Mouse (Mus musculus) heart, postnatal 0 days (tissue): Measurements from ENCODE around the gene 4932438H23Rik. TPM values are rescaled to one million over a fixed set of nuclear protein-coding genes. Genes with fewer than 3 reads are reported as not detected.
A peak's percentile ranks its signal among the peaks of the same experiment; 100 is the strongest.

ENCODE experiments used
- ATAC-seq: fragments of 200-750 bp; cut with Nextera tagmentation; 2 replicates; pipeline ENCODE4 v1.8.0; 2017; ENCODE audit warnings: low read depth, moderate number of reproducible peaks, moderate library complexity; ENCODE audit not compliant: insufficient read depth
- DNase-seq: peaks from one replicate; pipeline ENCODE4 v3.0.0-alpha.2; 2016; ENCODE audit warnings: low spot score
- H3K27ac ChIP-seq: fragments of 300-500 bp; sonication (generic); 2 replicates; pipeline ENCODE4 v1.5.1; 2014; ENCODE audit warnings: low read depth, mild to moderate bottlenecking
- H3K27me3 ChIP-seq: fragments of 300-500 bp; sonication (generic); 2 replicates; pipeline ENCODE4 v1.6.1; 2014; ENCODE audit warnings: low read length, mixed read lengths; ENCODE audit not compliant: control insufficient read depth, insufficient read depth
- H3K36me3 ChIP-seq: fragments of 300-500 bp; sonication (generic); replicated peaks from 2 replicates; pipeline ENCODE4 v1.6.1; 2014; ENCODE audit warnings: low read length, mixed read lengths; ENCODE audit not compliant: control insufficient read depth, insufficient read depth
- H3K4me1 ChIP-seq: fragments of 300-500 bp; sonication (generic); 2 replicates; pipeline ENCODE4 v1.6.1; 2014; ENCODE audit warnings: antibody characterized with exemption; ENCODE audit not compliant: control insufficient read depth, insufficient read depth
- H3K4me2 ChIP-seq: fragments of 300-500 bp; sonication (generic); 2 replicates; pipeline ENCODE4 v1.6.1; 2014; ENCODE audit warnings: low read depth, mild to moderate bottlenecking, low read length, moderate library complexity
- H3K4me3 ChIP-seq: fragments of 300-500 bp; sonication (generic); 2 replicates; pipeline ENCODE4 v1.5.1; 2014; ENCODE audit warnings: low read depth, low read length
- H3K9ac ChIP-seq: fragments of 300-500 bp; sonication (generic); replicated peaks from 2 replicates; pipeline ENCODE4 v1.6.1; 2014; ENCODE audit warnings: low read depth, low read length, mixed read lengths
- H3K9me3 ChIP-seq: fragments of 300-500 bp; sonication (generic); replicated peaks from 2 replicates; pipeline ENCODE4 v1.6.1; 2016; ENCODE audit warnings: low read length; ENCODE audit not compliant: control insufficient read depth
- CTCF ChIP-seq: IDR thresholded peaks from 2 replicates; pipeline ENCODE4 v1.5.1; 2016; ENCODE audit warnings: antibody characterized with exemption, control low read depth, low read depth
- EP300 ChIP-seq: IDR thresholded peaks from 2 replicates; pipeline ENCODE4 v1.6.1; 2016; ENCODE audit warnings: antibody characterized with exemption, low read depth
- WGBS: fragments of 180-500 bp; shearing (Covaris S2); extraction: QIAGEN DNeasy Blood & Tissue Kit; methylation state at CpG from one replicate; pipeline ENCODE4 v1.1.7; 2014; 5-methylcytosine and 5-hydroxymethylcytosine counted together
- polyA plus RNA-seq: library from polyadenylated mRNA; unstranded; fragments of >200 nt; fragmentation: Nextera tagmentation; extraction: Ambion mirVana; gene quantifications from 2 replicates; pipeline ENCODE4 v1.2.1, GENCODE M21; 2015
- total RNA-seq: library from RNA; depleted of rRNA; stranded (reverse); fragments of >200 nt; gene quantifications from 2 replicates; pipeline ENCODE4 v1.2.3, GENCODE M21; 2014; ENCODE audit warnings: low replicate concordance; rRNA removed

The 4932438H23Rik gene
- total RNA-seq (0.11 TPM in 1 of 2 replicates, not detected in the other), polyA plus RNA-seq (0.05 and 0.14 TPM in 2 replicates)

DNA sequence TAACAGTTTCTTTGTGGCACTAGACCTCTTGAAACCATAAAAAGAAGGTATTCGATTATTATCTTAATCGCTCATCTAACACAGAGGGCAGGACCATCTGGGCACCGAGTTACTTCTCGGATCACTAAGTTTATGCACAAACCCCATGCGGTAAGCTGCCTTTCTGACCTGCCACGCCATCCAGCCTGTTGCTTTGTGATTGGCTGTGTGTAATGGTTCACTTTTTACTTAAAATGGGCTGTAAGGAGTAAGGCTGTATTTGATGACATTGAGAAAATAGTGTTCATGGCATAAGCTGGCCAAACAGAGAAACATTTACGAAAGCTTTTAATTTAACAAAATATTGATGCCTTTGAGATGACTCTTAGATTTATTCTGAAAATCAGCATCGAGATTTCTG lies at the start of gene 4932438H23Rik:
4932438H23Rik (minus strand) TSS at position 101 of the 400 bp plus-strand sequence.
- TF ChIP-seq EP300, result no peak
- TF ChIP-seq CTCF, result no peak
- ATAC-seq, result no peak
- DNase-seq, result no peak
- WGBS, result 86% methylated on average over 8 of the region's 8 CpGs
- H3K27me3 ChIP-seq, result no peaks in the 10 kb centered on the region
- H3K9ac ChIP-seq, result no peak within 1 kb of the TSS
- no peaks in the 10 kb centered on the region for H3K4me1 ChIP-seq
- H3K27ac ChIP-seq, result no peak within 1 kb of the TSS
- H3K4me2 ChIP-seq, result no peak within 1 kb of the TSS
- no peaks in the 10 kb centered on the region for H3K9me3 ChIP-seq
- no peaks in the 10 kb centered on the region for H3K36me3 ChIP-seq
- no peak within 1 kb of the TSS for H3K4me3 ChIP-seq

DNA sequence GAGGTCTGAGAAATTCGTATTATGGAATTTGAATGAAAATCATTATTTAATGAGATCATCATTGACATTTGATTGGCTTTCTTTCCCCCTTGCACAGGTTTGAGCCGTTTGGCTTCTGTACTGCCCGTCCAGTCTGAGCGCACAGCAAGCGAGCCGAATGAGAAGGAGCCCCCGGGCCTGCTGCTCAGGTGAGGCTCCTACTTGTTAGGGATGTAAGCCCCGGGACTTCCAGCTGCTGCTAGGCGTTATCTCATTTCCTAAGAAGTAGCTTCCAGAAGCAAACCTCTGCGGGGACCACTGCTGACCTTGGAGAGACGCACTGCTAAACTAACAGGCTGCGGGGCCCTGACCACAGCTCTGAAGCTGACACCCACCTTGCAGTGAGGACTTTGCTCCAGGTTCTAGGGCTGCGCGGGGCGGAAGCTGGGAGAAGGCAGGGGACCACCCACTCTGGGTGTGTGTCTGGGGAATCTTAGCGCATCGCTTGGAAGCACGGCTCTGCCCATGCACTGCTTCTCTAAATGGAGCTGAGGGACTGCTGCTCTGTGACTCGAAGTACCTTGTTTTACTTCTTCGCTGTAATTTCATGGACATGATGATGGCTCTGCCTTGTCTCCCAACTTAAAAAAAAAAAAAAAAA lies 46.2 kb upstream of the 4932438H23Rik start:
- no peak for TF ChIP-seq CTCF
- no peak for TF ChIP-seq EP300
- Histone ChIP-seq H3K4me1 (no peaks in the 10 kb centered on the region), H3K4me2 (no peak overlapping the region), H3K4me3 (no peak overlapping the region), H3K27me3 (peaks cover 20% of the 10 kb centered on the region; the same call in 1 of the 2 replicates), H3K27ac (no peak overlapping the region), H3K9ac (no peak overlapping the region), H3K9me3 (no peaks in the 10 kb centered on the region; the same call in 1 of the 2 replicates), H3K36me3 (no peaks in the 10 kb centered on the region)
- DNase-seq (no peak), ATAC-seq (no peak)
- 43% methylated on average over 20 of the region's 20 CpGs for WGBS

DNA sequence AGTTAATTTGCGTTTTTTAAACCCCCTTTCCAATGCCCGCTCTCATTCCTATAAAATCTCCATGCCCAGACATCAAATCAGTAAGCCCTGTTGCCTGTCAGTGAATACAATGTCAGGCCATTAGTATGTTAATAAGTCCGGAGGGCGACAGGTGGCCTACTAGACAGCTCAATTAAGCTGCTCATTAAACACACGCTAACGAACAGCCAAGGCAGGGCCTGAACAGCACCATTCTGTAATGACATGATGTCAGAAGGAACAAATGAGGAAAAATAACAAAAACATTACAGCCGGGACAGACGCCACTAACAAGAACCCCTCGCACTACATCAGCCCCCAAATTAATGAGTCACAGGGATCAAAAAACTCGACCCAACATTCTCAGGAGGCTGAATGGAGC lies 45.5 kb upstream of the 4932438H23Rik start:
- H3K9me3 ChIP-seq, result no peaks in the 10 kb centered on the region; the same call in 1 of the 2 replicates
- no peak overlapping the region for H3K4me2 ChIP-seq
- DNase-seq (no peak), ATAC-seq (no peak)
- no peak overlapping the region for H3K27ac ChIP-seq
- peaks cover 20% of the 10 kb centered on the region; the same call in 1 of the 2 replicates for H3K27me3 ChIP-seq
- no peaks in the 10 kb centered on the region for H3K36me3 ChIP-seq
- H3K9ac ChIP-seq, result no peak overlapping the region
- 46% methylated on average over 10 of the region's 10 CpGs for WGBS
- TF ChIP-seq EP300, result no peak
- no peak for TF ChIP-seq CTCF
- H3K4me1 ChIP-seq, result no peaks in the 10 kb centered on the region
- H3K4me3 ChIP-seq, result no peak overlapping the region

DNA sequence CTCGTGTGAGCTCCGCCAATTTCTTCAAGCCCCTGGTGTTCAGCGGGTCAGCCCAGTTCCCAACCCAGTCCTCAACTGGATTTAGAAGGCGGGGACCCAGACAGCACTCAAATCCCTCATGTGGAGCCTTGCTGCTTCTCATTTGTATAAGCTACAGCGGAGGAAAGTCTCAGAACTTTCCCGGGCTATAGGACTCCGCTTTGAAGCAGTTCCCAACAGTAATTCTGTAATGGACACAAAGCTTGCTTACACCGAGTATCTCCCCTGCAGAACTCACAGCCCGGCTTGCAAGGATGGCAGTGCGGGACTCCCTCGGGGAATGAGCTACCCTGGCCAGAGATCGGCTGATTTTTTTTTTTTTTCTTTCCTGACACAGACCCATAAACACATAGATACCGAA lies 45.1 kb upstream of the 4932438H23Rik start:
- Histone ChIP-seq H3K9me3 (no peaks in the 10 kb centered on the region; the same call in 1 of the 2 replicates), H3K4me2 (peak overlapping the region; percentile 37), H3K4me3 (no peak overlapping the region), H3K36me3 (no peaks in the 10 kb centered on the region), H3K27ac (no peak overlapping the region), H3K27me3 (peaks cover 20% of the 10 kb centered on the region; the same call in 1 of the 2 replicates), H3K4me1 (no peaks in the 10 kb centered on the region), H3K9ac (no peak overlapping the region)
- 14% methylated on average over 13 of the region's 13 CpGs for WGBS
- TF ChIP-seq EP300, result no peak
- no peak for TF ChIP-seq CTCF
- DNase-seq (no peak), ATAC-seq (no peak)

DNA sequence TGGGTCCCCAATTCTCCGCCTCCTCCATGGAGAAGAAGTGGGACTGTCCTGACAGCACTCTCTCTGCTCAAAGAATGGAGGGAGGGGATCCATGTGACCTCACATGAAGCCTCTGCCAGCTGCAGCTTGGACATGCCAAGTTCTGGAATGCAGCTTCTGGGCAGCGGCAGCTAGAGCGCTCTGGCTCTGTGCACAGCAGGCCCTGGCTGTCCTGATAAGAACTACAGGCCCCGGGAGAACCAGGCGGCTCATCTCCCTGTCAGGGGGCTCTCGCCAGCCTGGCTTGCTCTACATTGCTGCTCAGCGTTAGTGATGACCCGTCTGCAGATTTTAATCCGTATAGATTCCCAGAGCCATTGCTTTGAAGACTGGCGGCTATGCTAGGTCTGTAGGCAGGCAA lies 44.6 kb upstream of the 4932438H23Rik start:
- Histone ChIP-seq H3K27ac (no peak overlapping the region), H3K27me3 (peaks cover 20% of the 10 kb centered on the region; the same call in 1 of the 2 replicates), H3K4me3 (no peak overlapping the region), H3K4me2 (peak overlapping the region; percentile 37), H3K4me1 (no peaks in the 10 kb centered on the region), H3K9ac (no peak overlapping the region), H3K9me3 (no peaks in the 10 kb centered on the region; the same call in 1 of the 2 replicates), H3K36me3 (no peaks in the 10 kb centered on the region)
- DNase-seq (peak; percentile 52), ATAC-seq (peak; percentile 77)
- WGBS, result 11% methylated on average over 10 of the region's 10 CpGs
- TF ChIP-seq CTCF (peak; percentile 33), EP300 (no peak)
